Mouse (Mus musculus): ENCODE data around the gene Efna5.

The Efna5 gene

GRCm38 (mm10) chr17:62604309-62604708 is 276.8 kb downstream of the Efna5 start:
- no peak for DNase-seq (ENCODE audit: low spot score)

DNA sequence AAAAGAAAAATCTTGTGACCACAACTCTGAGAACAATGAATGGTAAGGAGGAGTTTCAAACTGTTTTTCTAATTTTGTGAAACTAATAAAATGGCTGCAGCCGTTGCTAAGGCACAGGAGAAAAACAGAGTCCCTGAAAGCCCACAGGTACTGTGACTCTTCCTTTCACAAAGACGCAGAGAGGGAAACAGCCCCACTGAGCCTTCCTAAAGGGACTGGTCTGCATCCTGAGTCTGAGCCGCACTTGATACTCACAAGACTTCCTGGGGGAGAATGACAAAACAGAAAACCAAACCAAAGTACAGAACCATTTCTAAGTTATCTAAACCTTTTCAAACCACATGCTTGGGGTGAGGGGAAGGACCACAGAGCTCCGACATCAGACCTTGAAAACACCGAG is 277.5 kb downstream of the Efna5 start:
- no peak for DNase-seq (ENCODE audit: low spot score)

- DNase-seq (ENCODE audit: low spot score) = no peak
Measured at GRCm38 (mm10) chr17:62598716-62599490, 282.2 kb downstream of the Efna5 start.

DNA sequence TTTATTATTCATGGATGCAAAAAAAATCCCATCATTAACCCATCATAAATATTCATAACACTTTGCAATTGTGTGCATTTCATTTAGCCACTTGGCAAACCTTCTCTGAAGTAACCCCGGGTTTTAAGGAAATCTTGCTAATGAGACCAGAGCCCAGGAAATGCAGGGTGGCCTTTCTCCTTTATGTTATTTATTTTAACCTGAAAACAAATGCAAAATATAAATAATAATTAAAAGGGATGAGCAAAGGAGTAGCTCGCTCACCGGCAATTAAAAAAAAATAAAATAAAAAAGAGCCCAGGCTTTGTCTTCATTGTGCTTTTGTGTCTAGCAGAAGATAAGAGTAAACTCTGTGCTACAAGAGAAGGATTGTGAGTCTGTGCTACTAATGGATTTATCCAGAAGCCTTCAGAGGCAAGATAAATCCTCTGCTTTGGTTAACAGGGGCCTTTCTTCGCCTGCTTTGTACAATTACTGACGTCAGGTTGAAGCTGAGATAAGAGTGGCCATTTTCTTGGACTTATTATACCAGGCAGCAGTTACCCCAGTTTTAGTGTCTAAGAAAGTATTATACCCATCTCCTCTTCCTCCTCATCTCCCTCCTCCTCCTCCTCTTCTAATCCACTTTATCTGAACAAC is 288.6 kb downstream of the Efna5 start:
- DNase-seq (ENCODE audit: low spot score) = no peak

DNA sequence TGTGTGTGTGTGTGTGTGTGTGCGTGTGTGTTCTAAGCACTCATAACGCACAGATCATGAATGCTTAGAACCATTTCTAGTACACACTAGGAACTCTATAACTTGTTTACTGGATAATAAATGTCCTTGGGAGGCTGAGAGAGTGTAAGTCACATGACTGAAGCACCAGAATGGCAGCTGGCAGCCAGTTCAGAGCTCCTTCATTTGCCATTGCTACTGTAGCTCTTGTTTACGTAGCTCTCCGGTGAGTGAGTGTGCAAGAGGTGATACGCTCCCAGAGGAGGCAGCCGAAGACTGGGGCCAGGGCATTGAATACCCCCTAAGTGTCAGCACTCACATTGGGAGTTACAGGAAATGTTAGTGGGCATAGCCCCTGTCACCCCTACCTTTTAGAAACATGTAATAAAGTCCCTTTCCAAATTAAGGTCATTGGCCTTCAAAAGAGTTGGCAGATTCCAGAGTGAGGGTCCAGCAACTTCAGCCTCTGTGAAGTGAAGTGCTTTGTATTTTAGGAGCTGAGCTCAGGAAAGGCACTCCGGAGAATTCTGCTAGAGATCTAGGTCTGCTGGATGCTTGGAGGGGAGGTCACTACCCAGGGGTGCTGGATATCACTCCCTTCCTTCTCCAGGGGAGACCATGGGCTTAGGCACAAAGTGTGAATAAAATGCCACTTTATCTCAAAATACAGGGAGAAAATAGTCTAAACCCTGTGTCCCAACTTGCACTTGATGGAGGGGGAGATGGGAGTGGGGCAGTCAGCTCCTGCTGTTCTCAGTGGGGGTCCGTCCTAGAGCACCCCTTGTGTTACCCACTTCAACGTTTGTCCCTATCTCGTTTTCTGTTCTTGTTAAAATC is 289.3 kb downstream of the Efna5 start:
- DNase-seq (ENCODE audit: low spot score) = no peak

DNA sequence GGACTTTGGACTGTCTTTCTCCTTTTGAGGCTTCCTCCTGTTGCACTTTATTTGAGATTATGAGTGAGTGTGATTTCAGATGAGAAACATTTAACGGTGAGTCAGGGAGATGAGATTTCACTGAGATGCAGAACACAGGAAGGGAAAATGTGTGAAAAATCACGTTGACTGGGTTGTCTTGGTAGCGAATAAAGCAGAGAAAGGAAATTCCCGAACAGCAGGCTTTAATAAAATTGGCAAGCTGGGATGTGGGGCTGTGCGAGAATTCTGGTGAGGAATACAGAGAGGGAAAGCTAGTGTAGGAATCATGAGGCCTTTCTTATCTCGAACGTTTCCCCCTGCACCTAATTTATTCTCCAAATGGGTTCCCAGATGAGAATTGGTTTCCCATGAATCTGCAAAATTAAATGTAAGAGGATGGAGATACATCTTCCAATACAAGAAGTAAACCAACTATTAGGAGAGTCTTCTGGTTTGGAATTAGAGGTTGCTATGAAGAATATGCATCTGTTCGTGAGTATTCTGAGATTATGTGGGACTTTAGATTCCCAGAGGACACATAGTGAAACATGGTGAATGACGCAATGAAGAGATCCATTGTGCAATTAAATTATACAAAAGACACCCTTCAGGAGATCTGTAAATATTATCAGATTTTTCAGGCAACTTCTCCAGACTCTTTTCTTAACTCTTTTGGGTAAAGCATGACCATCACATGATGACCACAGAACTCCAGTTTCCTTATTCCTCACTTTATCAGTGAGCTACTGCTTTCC is 290.2 kb downstream of the Efna5 start:
- DNase-seq (ENCODE audit: low spot score) = no peak

GRCm38 (mm10) chr17:62580127-62580526 is 301.0 kb downstream of the Efna5 start:
- DNase-seq (ENCODE audit: low spot score) = no peak

DNA sequence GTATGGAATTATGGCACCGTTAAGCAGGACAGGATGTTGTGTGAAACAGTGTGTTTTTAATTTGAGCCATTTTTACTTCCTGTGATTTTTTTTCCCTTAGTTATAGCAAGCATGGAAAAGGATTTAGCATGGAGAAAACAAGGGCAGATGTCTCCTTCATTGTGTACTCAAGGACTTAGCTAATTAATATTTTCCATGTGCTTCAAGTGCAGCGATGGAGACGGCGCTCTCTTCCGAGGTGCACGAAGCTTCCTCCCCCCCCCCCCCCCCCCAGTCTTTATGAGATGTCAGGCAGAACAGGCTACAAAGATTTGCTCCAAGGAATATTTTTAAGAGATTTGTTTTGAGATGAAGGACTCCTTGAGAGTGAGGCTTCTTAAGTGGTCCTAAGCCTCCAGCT is 301.5 kb downstream of the Efna5 start:
- no peak for DNase-seq (ENCODE audit: low spot score)

DNA sequence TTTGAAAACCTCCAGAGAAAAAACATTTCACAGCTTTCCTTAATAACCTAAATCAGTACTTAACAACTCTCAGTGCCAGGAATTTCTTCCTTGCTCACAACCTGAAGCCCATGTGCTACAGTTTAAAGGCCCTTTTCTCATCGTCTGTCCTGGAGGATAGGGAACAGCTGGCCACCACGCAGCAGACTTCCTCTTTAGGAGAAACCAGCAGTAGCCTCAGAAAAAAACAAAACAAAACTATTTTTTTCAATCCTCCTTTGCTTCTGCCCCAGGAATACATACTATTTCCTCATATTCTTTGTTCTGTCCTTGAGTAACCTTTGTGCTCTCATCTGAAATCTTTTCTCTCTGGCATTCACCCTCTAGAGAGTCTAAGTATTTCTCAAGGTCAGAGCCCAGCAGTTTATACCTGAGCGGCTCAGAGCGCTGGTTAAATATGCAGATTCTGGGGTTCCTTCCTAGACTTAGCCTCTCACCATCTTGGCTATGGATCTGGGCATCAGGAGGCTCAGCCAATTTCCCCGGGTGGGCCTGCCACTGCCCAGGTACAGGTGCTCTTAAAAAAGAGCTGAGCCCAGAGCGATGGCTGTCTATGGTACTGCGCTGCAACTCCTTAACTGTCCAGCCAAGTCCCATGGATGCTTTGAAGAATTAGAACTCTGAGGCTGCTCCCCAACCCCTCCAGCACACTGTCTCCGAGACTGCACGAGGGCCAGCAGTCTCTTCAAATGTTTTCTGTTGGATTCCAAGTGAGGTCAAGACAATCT is 306.4 kb downstream of the Efna5 start:
- no peak for DNase-seq (ENCODE audit: low spot score)

DNA sequence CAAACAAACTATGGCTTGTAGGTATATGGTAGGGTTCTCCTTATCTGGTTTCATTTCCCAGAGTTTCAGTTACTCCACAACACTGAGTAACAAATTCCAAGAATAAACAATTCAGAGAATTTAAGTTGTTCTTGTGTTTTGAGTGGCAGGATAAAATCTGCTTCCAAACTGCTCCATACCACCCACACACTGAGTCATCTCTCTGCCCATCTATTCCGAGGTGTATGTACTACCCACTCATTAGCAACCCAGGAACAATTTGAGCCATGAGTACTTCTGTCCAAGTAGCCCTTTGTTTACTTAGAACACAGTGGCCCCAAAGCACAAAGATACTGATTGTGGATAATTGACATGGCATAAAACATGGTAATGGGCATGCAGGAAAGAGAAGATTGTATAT is 311.0 kb downstream of the Efna5 start:
- DNase-seq (ENCODE audit: low spot score) = no peak

- DNase-seq (ENCODE audit: low spot score) = no peak
Measured at GRCm38 (mm10) chr17:62568019-62568418, 313.1 kb downstream of the Efna5 start.

DNA sequence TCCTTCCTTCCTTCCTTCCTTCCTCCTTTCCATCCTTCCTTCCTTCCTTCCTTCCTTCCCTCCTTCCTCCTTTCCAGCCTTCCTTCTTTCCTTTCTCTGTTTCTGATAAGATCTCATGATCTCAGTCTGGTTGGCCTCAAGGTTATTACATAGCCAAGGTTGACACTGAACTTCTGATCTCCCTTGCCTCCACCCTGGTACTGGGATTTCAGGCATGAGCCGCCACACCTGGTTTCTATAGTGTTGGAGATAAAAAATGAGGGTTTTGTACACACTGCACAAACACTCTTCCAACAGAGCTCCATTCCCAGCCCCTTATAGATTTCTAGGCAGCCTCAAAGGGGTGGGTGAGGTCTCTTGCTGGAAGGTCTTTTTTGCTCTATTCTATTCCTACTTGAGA is 315.5 kb downstream of the Efna5 start:
- DNase-seq (ENCODE audit: low spot score) = no peak

DNA sequence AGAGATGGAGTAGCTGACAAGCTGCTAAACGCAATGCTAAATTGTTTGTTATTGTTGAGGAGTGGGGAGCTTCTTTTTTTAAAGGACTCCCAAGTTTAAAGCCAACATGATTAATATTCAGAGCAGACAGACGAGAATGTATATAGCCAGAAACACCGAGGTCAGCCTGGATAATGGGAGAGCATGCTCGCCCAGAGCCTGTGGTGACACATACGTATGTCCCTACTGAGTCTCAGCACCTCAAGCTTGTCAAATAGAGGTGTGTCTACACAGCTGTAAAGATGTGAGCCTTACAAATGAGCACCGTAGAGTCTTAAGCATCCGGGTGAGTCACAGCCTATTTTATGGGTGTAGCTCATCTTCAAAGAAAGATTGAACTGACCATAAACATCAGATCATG is 318.7 kb downstream of the Efna5 start:
- no peak for DNase-seq (ENCODE audit: low spot score)

- no peak for DNase-seq (ENCODE audit: low spot score)
Measured at GRCm38 (mm10) chr17:62557215-62557614, 323.9 kb downstream of the Efna5 start.

All from ovary, postnatal 36 days (tissue).